Mouse (Mus musculus) E14TG2a.4 (cell line): Measurements from ENCODE around the gene Gxylt2.
A peak's percentile ranks its signal among the peaks of the same experiment; 100 is the strongest.

Experiments used
- H3K27me3 ChIP-seq: 2 replicates; pipeline ENCODE4 v1.6.1; 2014; ENCODE audit warnings: low read length, control low read depth; ENCODE audit not compliant: insufficient read depth
- H3K36me3 ChIP-seq: 2 replicates; pipeline ENCODE4 v1.6.1; 2014; ENCODE audit warnings: low read length, control low read depth; ENCODE audit not compliant: insufficient read depth
- H3K4me1 ChIP-seq: replicated peaks from 2 replicates; pipeline ENCODE4 v1.6.1; 2014; ENCODE audit warnings: low read depth, low read length, control low read depth
- H3K4me3 ChIP-seq: replicated peaks from 2 replicates; pipeline ENCODE4 v1.5.1; 2014; ENCODE audit warnings: mild to moderate bottlenecking, low read length
- H3K9me3 ChIP-seq: 2 replicates; pipeline ENCODE4 v1.6.1; 2014; ENCODE audit warnings: low read length, control low read depth
- CTCF ChIP-seq: conservative IDR thresholded peaks from 2 replicates; pipeline ENCODE4 v1.5.1; 2014; ENCODE audit warnings: low read length
- NANOG ChIP-seq: IDR thresholded peaks from 2 replicates; pipeline ENCODE4 v1.6.1; 2014; ENCODE audit warnings: borderline replicate concordance, low read length, mixed read lengths
- POU5F1 ChIP-seq: IDR thresholded peaks from 2 replicates; pipeline ENCODE4 v1.6.1; 2014; ENCODE audit warnings: low read length, borderline replicate concordance

Gxylt2 gene

GRCm38 (mm10) chr6:100674974-100675373, 29.6 kb upstream of the Gxylt2 start:
- Histone ChIP-seq H3K4me3 (no peak overlapping the region), H3K9me3 (no peaks in the 10 kb centered on the region), H3K27me3 (peaks cover 20% of the 10 kb centered on the region), H3K4me1 (peaks cover 7% of the 10 kb centered on the region), H3K36me3 (no peaks in the 10 kb centered on the region)
- TF ChIP-seq CTCF: peak; percentile 72
- no peak for TF ChIP-seq POU5F1

- TF ChIP-seq POU5F1 (no peak), NANOG (no peak), CTCF (no peak)
- H3K9me3 ChIP-seq: no peaks in the 10 kb centered on the region
These were observed 28.1 kb upstream of the Gxylt2 start for GRCm38 (mm10) chr6:100676461-100676860.

DNA sequence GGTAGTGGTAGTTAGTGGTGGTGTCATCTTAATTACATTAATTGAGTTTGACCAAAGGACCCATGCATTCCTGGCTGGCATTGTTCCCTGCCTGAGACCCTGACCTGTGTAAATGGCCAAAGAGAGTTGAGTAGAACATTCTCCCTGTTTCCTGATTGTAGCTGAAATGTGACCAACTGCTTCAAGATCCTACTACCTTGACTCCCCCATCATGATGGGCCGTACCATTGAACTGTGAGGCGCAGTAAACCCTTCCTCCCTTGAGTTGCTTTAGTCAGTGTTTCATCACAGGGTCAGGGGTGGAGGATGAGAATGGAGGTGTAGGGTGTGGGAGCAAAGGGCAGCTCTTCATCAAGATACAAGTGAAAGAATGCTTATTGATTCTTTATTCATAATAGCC, 25.9 kb upstream of the Gxylt2 start:
- Histone ChIP-seq H3K9me3 (no peaks in the 10 kb centered on the region), H3K27me3 (0 out of 2 replicates have a peak, but pooled peaks cover 5% of the 10 kb centered on the region), H3K4me1 (no peaks in the 10 kb centered on the region), H3K4me3 (no peak overlapping the region), H3K36me3 (no peaks in the 10 kb centered on the region)
- TF ChIP-seq CTCF (no peak), POU5F1 (no peak), NANOG (no peak)

More at GRCm38 (mm10) chr6:100676461-100676860, 28.1 kb upstream of the Gxylt2 start:
- H3K4me3 ChIP-seq: no peak overlapping the region
- H3K4me1 ChIP-seq: no peaks in the 10 kb centered on the region
- H3K27me3 ChIP-seq: peaks cover 20% of the 10 kb centered on the region
- no peaks in the 10 kb centered on the region for H3K36me3 ChIP-seq

GRCm38 (mm10) chr6:100686341-100686740, 18.2 kb upstream of the Gxylt2 start:
- Histone ChIP-seq H3K4me3 (no peak overlapping the region), H3K4me1 (no peaks in the 10 kb centered on the region), H3K27me3 (no peaks in the 10 kb centered on the region), H3K36me3 (no peaks in the 10 kb centered on the region), H3K9me3 (no peaks in the 10 kb centered on the region)
- TF ChIP-seq CTCF (no peak), NANOG (no peak), POU5F1 (no peak)

DNA sequence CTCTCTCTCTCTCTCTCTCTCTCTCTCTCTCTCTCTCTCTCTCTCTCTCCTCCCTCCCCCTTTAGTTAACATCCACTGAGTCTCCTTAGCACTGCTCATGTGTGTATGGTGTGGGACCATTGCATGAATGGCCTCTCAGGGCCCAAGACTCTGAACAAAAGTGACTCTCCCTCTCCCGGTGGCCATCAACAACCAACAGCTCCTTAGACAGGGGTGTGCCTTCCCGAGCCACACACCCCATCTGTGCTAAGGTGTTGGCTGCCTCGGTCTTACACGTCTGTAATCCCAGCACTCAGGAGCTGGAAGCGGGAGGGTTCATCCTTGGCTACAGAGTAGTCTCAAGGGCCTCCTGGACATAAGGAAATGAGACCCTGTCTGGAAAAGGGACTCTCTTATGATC, 4.5 kb upstream of the Gxylt2 start:
- Histone ChIP-seq H3K36me3 (no peaks in the 10 kb centered on the region), H3K27me3 (peaks cover 26% of the 10 kb centered on the region), H3K4me3 (no peak overlapping the region), H3K9me3 (no peaks in the 10 kb centered on the region), H3K4me1 (peaks cover 4% of the 10 kb centered on the region; the same call in 1 of the 2 replicates)
- TF ChIP-seq POU5F1 (no peak), NANOG (no peak), CTCF (no peak)

DNA sequence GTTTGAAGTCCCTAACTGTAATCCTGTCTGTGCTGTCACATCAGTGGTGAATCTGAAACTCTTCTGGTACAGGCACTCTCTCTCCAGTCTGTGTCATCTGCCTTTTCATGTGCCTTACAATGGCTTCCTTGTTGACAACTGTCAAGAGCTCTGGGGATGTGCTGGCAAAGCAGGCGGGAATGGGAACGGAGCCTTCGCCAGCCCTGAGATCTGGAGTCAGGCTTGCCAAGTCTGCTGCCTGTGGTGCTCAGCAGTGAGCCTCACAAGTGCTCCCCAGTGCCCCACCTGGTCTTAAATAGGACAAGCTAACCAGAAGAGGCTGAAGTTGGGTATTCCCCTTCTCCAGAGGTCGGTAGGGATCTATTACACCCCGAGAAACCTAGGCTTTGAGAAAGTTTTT, 3.8 kb upstream of the Gxylt2 start:
- Histone ChIP-seq H3K9me3 (no peaks in the 10 kb centered on the region), H3K4me1 (peaks cover 12% of the 10 kb centered on the region), H3K4me3 (no peak overlapping the region), H3K36me3 (no peaks in the 10 kb centered on the region), H3K27me3 (peaks cover 34% of the 10 kb centered on the region)
- TF ChIP-seq NANOG (no peak), CTCF (no peak), POU5F1 (no peak)

DNA sequence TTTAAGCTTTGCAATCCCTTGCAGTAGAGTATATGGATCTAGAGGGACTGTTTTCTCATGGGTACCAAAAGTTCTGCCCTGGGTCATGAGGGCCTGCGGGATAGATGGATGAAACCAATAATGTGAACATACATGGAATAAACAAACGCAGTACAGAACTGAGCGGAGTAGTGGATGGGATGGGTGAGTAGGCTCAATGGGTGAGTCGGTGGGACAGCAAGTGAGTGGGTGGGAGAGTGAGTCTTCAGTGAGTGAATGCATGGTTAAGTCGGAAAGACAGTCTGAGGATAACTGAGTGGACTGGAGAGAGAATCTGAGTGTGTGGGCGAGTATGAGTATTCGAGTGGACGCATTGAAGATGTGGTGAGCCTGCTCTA, 349 bp upstream of the Gxylt2 start:
- H3K27me3 ChIP-seq: peaks cover 61% of the 10 kb centered on the region
- no peaks in the 10 kb centered on the region for H3K36me3 ChIP-seq
- H3K4me3 ChIP-seq: peak overlapping the region; percentile 82
- H3K9me3 ChIP-seq: no peaks in the 10 kb centered on the region
- H3K4me1 ChIP-seq: peaks cover 13% of the 10 kb centered on the region
- TF ChIP-seq POU5F1 (no peak), NANOG (no peak), CTCF (no peak)

DNA sequence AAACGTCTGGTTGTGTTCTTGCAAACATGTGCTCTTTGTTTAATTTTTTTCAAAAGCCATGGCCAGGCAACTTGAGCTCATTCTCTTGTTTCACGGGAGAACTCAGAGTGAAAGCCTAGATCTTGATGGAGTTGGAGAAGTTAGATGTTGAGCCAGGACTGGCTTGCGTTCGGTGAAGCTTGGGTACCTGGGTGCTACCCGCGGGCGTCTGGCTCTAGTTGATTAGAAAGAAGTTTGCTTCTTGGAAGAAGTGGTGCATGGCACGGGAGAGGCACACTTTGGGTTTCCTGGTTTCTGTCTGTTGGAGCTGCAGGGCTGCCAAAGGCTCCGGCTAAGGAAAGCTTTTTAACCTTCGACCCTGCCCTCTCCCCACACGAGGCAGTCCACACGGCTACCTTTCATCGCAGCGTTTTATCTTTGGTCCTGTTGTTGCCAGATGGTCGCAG, 855 bp downstream of the Gxylt2 start:
- no peak for TF ChIP-seq CTCF
- no peak for TF ChIP-seq NANOG
- no peak for TF ChIP-seq POU5F1
- Histone ChIP-seq H3K36me3 (no peaks in the 10 kb centered on the region), H3K4me1 (peaks cover 19% of the 10 kb centered on the region), H3K9me3 (no peaks in the 10 kb centered on the region), H3K4me3 (peak overlapping the region; percentile 82), H3K27me3 (peaks cover 61% of the 10 kb centered on the region)

DNA sequence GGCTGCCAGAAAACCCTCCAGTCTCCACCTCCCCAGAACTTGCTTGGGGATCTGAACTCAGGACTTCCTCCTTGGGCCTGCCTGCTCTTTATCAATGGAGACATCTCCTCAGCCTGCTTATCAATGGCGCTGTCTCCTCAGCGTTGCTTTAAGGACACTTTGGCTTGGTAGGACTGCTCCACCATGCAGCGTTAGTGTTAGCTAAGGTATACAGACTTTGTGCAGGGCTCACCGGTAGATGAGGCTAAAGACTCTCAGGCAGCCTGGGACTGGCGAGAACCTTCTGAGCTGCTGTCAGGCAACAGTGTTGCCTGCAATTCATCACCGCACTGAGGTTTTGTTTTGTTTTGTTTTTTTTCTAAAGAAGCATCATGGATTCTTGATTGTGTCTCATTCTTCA, 2.3 kb downstream of the Gxylt2 start:
- Histone ChIP-seq H3K9me3 (no peaks in the 10 kb centered on the region), H3K27me3 (peaks cover 58% of the 10 kb centered on the region), H3K4me3 (no peak overlapping the region), H3K4me1 (peaks cover 19% of the 10 kb centered on the region), H3K36me3 (no peaks in the 10 kb centered on the region)
- TF ChIP-seq POU5F1 (no peak), NANOG (no peak), CTCF (no peak)
